Mouse (Mus musculus): ENCODE measurements around the gene Il23r. TPM values are rescaled to one million over a fixed set of nuclear protein-coding genes. Genes with fewer than 3 reads are reported as not detected.
"Not testable (repeated sequence)": the region's sequence is repeated elsewhere in the genome, so short reads cannot be mapped to it uniquely, and the experiment has no call there.

Gene Il23r
- not detected in 2 replicates for polyA plus RNA-seq (2016; fragmentation: Nextera tagmentation; extraction: Ambion mirVana)

- WGBS: 79% methylated on average over 2 of the region's 2 CpGs
- Histone ChIP-seq H3K9me3 (replicated peaks) (no peaks in the 10 kb centered on the region), H3K36me3 (no peaks in the 10 kb centered on the region), H3K27me3 (no peaks in the 10 kb centered on the region), H3K4me3 (no peak within 1 kb of the TSS), H3K9ac (no peak within 1 kb of the TSS), H3K4me2 (replicated peaks) (no peak within 1 kb of the TSS), H3K4me1 (no peaks in the 10 kb centered on the region), H3K27ac (no peak within 1 kb of the TSS)
- ATAC-seq (ENCODE audit: low FRiP score): no peak
These were observed at the start of gene Il23r for GRCm38 (mm10) chr6:67491755-67492154. Gene Il23r, minus strand, starts transcription at chr6:67491855.

- Histone ChIP-seq H3K27ac (no peak within 1 kb of the TSS), H3K4me1 (peaks cover 16% of the 10 kb centered on the region), H3K9me3 (replicated peaks) (no peaks in the 10 kb centered on the region), H3K4me2 (replicated peaks) (peak within 1 kb of the TSS; percentile 87), H3K9ac (peak within 1 kb of the TSS; percentile 47; the same call in 1 of the 2 replicates), H3K4me3 (peak within 1 kb of the TSS; percentile 49), H3K27me3 (peaks cover 66% of the 10 kb centered on the region), H3K36me3 (no peaks in the 10 kb centered on the region)
- ATAC-seq (ENCODE audit: low FRiP score): no peak
- 7% methylated on average over 8 of the region's 8 CpGs for WGBS
These were observed 44.1 kb upstream of the Il23r start, which contains the start of gene Tacstd2 for GRCm38 (mm10) chr6:67535777-67536054. Gene Tacstd2, minus strand, starts transcription at chr6:67535796.

DNA sequence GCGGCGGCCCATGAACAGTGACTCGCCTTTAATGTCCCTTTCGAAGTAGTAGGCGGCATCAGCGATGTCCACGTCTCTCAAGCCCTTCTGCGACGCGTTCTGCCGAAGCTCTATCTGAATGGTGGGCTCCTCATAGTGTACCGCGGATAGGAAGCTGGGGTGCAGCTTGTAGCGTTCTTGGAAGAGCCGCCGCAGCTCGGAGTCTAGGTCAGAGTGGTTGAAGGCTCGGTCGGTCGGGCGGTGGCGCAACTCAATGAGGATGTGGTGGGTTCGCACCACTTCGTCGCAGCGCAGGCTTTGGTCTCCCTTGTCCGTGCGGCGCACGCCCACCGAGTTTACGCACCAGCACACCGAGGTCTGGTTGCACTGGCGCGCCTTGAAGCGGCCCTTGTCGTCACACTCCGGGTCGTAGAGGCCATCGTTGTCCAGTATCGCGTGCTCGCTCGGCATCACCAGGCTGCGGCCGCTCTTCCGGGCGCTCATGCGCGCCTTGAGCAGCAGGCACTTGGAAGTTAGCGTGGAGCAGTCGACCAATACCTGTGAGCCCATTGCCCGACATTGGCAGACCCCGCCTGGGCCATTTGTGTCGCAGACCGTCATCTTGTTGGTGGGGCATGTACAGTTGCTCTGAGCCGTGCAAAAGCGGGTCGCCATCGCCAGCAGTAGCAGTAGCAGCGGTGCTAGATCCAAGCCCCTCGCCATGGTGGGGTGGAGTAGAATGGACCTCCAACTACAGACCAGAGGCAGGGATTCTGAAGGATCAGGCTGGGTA is 43.5 kb upstream of the Il23r start:
- Histone ChIP-seq H3K4me2 (replicated peaks) (peak overlapping the region; percentile 87), H3K27ac (no peak overlapping the region), H3K27me3 (peaks cover 72% of the 10 kb centered on the region), H3K9me3 (replicated peaks) (no peaks in the 10 kb centered on the region), H3K9ac (peak overlapping the region; percentile 47; the same call in 1 of the 2 replicates), H3K4me3 (peak overlapping the region; percentile 49), H3K4me1 (peaks cover 16% of the 10 kb centered on the region), H3K36me3 (no peaks in the 10 kb centered on the region)
- ATAC-seq (ENCODE audit: low FRiP score): peak; percentile 71
- 1% methylated on average over 62 of the region's 62 CpGs for WGBS

- Histone ChIP-seq H3K9ac (no peak overlapping the region), H3K27ac (no peak overlapping the region), H3K9me3 (replicated peaks) (no peaks in the 10 kb centered on the region), H3K4me1 (peaks cover 16% of the 10 kb centered on the region), H3K4me3 (peak overlapping the region; percentile 49), H3K4me2 (replicated peaks) (peak overlapping the region; percentile 87), H3K27me3 (peaks cover 74% of the 10 kb centered on the region), H3K36me3 (no peaks in the 10 kb centered on the region)
- ATAC-seq (ENCODE audit: low FRiP score): peak; percentile 47
- 6% methylated on average over 31 of the region's 31 CpGs for WGBS
These were observed 42.7 kb upstream of the Il23r start for GRCm38 (mm10) chr6:67534191-67535004.

DNA sequence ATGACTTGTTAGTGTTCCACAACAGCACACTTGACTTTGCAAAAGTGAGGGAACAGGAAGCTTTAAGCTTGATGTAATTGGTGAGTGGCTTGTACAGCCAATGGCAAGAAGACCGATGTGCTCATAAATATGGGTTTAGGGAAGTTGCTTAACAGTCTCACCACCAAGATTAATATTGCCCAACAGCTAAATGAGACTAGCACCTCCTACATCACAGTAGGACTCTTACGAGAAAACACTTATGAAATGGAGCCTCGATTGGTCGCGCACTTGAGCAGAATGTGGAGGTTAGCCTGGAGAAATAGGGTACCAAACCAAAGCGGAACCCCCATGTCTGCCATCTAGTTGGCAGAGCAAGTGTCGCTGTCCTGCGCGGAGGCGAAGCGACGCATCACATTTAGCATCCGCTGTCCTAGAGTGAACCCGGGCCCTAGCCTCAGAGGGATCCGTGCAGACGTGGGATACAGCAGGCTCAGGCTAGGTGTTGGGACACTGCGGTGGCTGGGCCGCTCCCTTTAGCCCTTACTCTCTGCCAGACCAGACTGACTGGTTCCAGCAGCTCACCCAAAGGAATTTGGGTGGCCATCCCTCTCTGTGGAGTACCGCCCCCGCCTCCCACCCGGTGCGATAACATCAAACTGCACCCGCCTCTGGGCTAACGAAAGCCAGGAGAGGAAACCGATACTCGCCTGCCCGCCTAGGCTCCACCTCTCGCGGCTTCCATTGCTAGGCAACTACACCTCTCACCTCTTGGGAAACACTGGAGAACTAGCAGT is 41.2 kb upstream of the Il23r start:
- peak; percentile 59 for ATAC-seq (ENCODE audit: low FRiP score)
- Histone ChIP-seq H3K27me3 (peaks cover 71% of the 10 kb centered on the region), H3K4me3 (peak overlapping the region; percentile 15), H3K4me1 (peaks cover 16% of the 10 kb centered on the region), H3K4me2 (replicated peaks) (peak overlapping the region; percentile 44), H3K27ac (no peak overlapping the region), H3K9ac (no peak overlapping the region), H3K36me3 (no peaks in the 10 kb centered on the region), H3K9me3 (replicated peaks) (no peaks in the 10 kb centered on the region)
- 8% methylated on average over 29 of the region's 29 CpGs for WGBS

DNA sequence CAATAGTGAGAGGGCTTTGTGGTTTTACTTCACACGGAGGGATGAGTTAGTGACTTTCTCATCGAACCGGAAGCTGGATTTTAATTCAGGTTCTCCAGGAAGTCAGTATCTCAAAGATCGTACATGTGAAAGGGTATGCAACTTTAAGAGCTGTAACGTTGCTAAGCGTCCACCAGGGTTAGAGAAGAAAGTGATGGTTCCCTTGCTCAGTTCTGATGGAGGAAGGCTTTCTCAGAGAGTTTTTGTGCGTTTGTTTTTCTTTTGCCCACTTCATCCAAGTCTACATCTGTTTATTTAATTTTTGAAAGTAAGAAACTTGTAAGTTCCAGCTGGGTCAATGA is 40.1 kb upstream of the Il23r start:
- ATAC-seq (ENCODE audit: low FRiP score): no peak
- H3K9ac ChIP-seq: no peak overlapping the region
- H3K4me1 ChIP-seq: peaks cover 16% of the 10 kb centered on the region
- H3K27ac ChIP-seq: no peak overlapping the region
- H3K4me2 ChIP-seq (replicated peaks): no peak overlapping the region
- H3K9me3 ChIP-seq (replicated peaks): no peaks in the 10 kb centered on the region
- no peak overlapping the region for H3K4me3 ChIP-seq
- peaks cover 64% of the 10 kb centered on the region for H3K27me3 ChIP-seq
- WGBS: 70% methylated on average over 7 of the region's 7 CpGs
- no peaks in the 10 kb centered on the region for H3K36me3 ChIP-seq

- no peak overlapping the region for H3K4me3 ChIP-seq
- H3K36me3 ChIP-seq: no peaks in the 10 kb centered on the region
- H3K4me2 ChIP-seq (replicated peaks): no peak overlapping the region
- H3K9me3 ChIP-seq (replicated peaks): no peaks in the 10 kb centered on the region
- WGBS: 64% methylated on average over 9 of the region's 9 CpGs
- H3K4me1 ChIP-seq: peaks cover 16% of the 10 kb centered on the region
- ATAC-seq (ENCODE audit: low FRiP score): no peak
- no peak overlapping the region for H3K9ac ChIP-seq
- H3K27me3 ChIP-seq: peaks cover 58% of the 10 kb centered on the region
- H3K27ac ChIP-seq: no peak overlapping the region
These were observed 39.6 kb upstream of the Il23r start for GRCm38 (mm10) chr6:67530992-67531821.

GRCm38 (mm10) chr6:67526356-67526755 is 34.7 kb upstream of the Il23r start:
- no peak for ATAC-seq (ENCODE audit: low FRiP score)
- Histone ChIP-seq H3K9me3 (replicated peaks) (no peaks in the 10 kb centered on the region), H3K27ac (no peak overlapping the region), H3K9ac (no peak overlapping the region), H3K27me3 (peaks cover 12% of the 10 kb centered on the region), H3K4me2 (replicated peaks) (no peak overlapping the region), H3K4me1 (no peaks in the 10 kb centered on the region), H3K4me3 (no peak overlapping the region), H3K36me3 (no peaks in the 10 kb centered on the region)
- 84% methylated on average over 5 of the region's 5 CpGs for WGBS

DNA sequence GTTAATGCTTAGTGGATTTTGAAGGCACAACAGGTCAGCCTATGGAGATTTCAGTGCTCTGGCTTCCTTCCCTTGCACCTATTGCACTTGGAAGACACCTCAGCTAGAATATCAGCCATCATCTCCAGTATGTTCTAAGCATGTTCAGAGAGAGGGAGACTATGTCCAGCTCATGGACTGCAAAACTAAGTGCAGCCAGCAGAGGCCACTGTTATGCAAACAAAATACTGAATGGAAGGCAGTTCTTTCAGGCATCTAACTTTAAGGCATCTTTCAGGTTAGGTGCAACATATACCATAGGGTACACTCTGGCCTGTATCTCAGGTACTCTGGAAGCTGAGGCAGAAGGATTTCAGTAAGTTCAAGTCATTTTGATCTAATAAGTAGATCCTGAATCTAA is 19.1 kb upstream of the Il23r start:
- Histone ChIP-seq H3K27me3 (no peaks in the 10 kb centered on the region), H3K4me1 (no peaks in the 10 kb centered on the region)

DNA sequence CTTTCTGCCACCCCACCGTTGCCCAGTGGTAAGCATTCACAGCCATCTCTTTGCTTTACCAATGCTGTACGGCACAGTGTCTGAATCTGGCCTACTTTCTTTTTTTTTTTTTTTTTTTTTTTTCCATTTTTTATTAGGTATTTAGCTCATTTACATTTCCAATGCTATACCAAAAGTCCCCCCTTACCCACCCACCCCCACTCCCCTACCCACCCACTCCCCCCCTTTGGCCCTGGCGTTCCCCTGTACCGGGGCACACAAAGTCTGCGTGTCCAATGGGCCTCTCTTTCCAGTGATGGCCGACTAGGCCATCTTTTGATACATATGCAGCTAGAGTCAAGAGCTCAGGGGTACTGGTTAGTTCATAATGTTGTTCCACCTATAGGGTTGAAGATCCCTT is 10.3 kb upstream of the Il23r start:
- H3K27ac ChIP-seq; H3K9me3 ChIP-seq (replicated peaks); H3K36me3 ChIP-seq; H3K4me1 ChIP-seq; H3K27me3 ChIP-seq; H3K4me2 ChIP-seq (replicated peaks); H3K4me3 ChIP-seq; H3K9ac ChIP-seq: not testable (repeated sequence)
- ATAC-seq (ENCODE audit: low FRiP score): 0 out of 2 replicates have a peak, but pooled peaks have one; percentile 64
- WGBS: 100% methylated on average over 2 of the region's 6 CpGs

More for the DNA sequence above, 19.1 kb upstream of the Il23r start:
- H3K27ac ChIP-seq: no peak overlapping the region
- no peak overlapping the region for H3K4me2 ChIP-seq (replicated peaks)
- no peak overlapping the region for H3K9ac ChIP-seq
- H3K4me3 ChIP-seq: no peak overlapping the region
- no peaks in the 10 kb centered on the region for H3K9me3 ChIP-seq (replicated peaks)
- no peaks in the 10 kb centered on the region for H3K36me3 ChIP-seq
- no peak for ATAC-seq (ENCODE audit: low FRiP score)

GRCm38 (mm10) chr6:67481012-67481411 is 10.6 kb downstream of the Il23r start:
- no peak overlapping the region for H3K4me2 ChIP-seq (replicated peaks)
- no peak overlapping the region for H3K4me3 ChIP-seq
- H3K4me1 ChIP-seq: no peaks in the 10 kb centered on the region
- H3K27me3 ChIP-seq: no peaks in the 10 kb centered on the region
- ATAC-seq (ENCODE audit: low FRiP score): no peak
- WGBS: 68% methylated on average over 2 of the region's 2 CpGs
- H3K27ac ChIP-seq: no peak overlapping the region
- H3K9me3 ChIP-seq (replicated peaks): no peaks in the 10 kb centered on the region
- H3K36me3 ChIP-seq: no peaks in the 10 kb centered on the region
- H3K9ac ChIP-seq: no peak overlapping the region
